8 mouse cellular contexts compared by ENCODE assay signal in the genomic region with DNA sequence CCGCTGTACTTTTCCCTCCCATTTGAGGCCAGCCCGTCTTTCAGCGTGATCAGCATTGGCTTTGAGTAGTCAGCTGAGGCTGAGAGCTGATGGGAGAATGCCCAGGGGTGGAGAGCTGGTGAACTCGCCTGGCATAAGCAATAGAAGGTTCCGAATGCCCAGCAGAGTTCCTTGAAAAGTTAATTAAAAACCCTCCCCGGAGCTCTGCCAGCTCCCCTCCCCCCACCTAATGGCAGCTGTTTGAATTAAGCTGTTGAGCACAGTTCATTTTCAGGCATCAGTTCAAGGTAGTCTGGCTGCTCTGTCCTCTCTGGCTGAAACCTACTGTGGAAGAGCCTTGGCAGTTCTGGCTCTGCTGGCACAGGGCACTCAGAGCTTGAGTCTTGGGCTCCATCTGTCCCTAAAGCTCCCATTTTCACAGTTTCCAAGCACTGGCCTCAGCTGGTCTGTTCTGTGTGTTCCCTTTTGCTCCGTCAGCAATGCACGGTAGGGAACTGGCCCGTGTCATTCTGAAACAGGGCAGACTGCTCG. TPM values are rescaled to one million over a fixed set of nuclear protein-coding genes. Genes with fewer than 3 reads are reported as not detected.
DNase-seq lines count a peak whose midpoint lies in the region; ATAC-seq and TF ChIP-seq lines count a peak whose summit lies in the region.

No protein-coding gene starts in this region.

- no peak for TF ChIP-seq CTCF in brain, embryonic 14.5 days (IDR thresholded peaks at IDR 0.05; ENCODE audit: borderline replicate concordance, extremely low read depth, insufficient read depth, insufficient read length)
- TF ChIP-seq CTCF in olfactory bulb, adult 2 months (IDR thresholded peaks at IDR 0.05; ENCODE audit: insufficient read depth, low read depth, low read length) = no peak

- H3K27me3 ChIP-seq in forebrain, embryonic 13.5 days = no peaks in the 10 kb centered on the region
- H3K27me3 ChIP-seq in forebrain, embryonic 12.5 days = no peaks in the 10 kb centered on the region

- peak; percentile 91 for DNase-seq in brain, embryonic 14.5 days (ENCODE audit: low read depth)
- peak; percentile 69 to 75 for DNase-seq in frontal cortex, adult 2 months (ENCODE audit: extremely low spot score in 1 of 2, low spot score in 1 of 2)
- DNase-seq in layer of hippocampus, adult 18-20 months (ENCODE audit: low spot score in 2 of 2) = peak; percentile 51 to 82
- no peak for DNase-seq in ovary, postnatal 14 days (ENCODE audit: low spot score)
- no peak for DNase-seq in heart, adult 8-10 months (ENCODE audit: low spot score)

- H3K4me2 ChIP-seq in forebrain, embryonic 13.5 days = no peak overlapping the region
- no peak overlapping the region for H3K4me2 ChIP-seq in forebrain, embryonic 12.5 days

- peaks cover 49% of the 10 kb centered on the region for H3K4me1 ChIP-seq in forebrain, embryonic 13.5 days
- H3K4me1 ChIP-seq in forebrain, embryonic 12.5 days = peaks cover 29% of the 10 kb centered on the region
- H3K4me1 ChIP-seq in olfactory bulb, adult 2 months (ENCODE audit: control insufficient read depth, insufficient read depth, low read length) = peaks cover 15% of the 10 kb centered on the region

- peak overlapping the region; percentile 59 for H3K27ac ChIP-seq in forebrain, embryonic 13.5 days
- no peak overlapping the region for H3K27ac ChIP-seq in forebrain, embryonic 12.5 days
- H3K27ac ChIP-seq in olfactory bulb, adult 2 months (ENCODE audit: insufficient read depth, low read depth, low read length) = peak overlapping the region; percentile 69

- H3K9me3 ChIP-seq in forebrain, embryonic 13.5 days (replicated peaks) = no peaks in the 10 kb centered on the region
- H3K9me3 ChIP-seq in forebrain, embryonic 12.5 days = no peaks in the 10 kb centered on the region

- H3K36me3 ChIP-seq in forebrain, embryonic 13.5 days (ENCODE audit: poor library complexity, severe bottlenecking) = peaks cover 84% of the 10 kb centered on the region
- H3K36me3 ChIP-seq in forebrain, embryonic 12.5 days (replicated peaks) = peaks cover 85% of the 10 kb centered on the region

- peak; percentile 54 for ATAC-seq in forebrain, embryonic 13.5 days
- ATAC-seq in forebrain, embryonic 12.5 days (ENCODE audit: low FRiP score) = no peak

- WGBS in forebrain, embryonic 13.5 days = 63% methylated on average over 10 of the region's 10 CpGs
- WGBS in forebrain, embryonic 12.5 days = 69% methylated on average over 10 of the region's 10 CpGs
- WGBS in olfactory bulb, adult 2 months = 27% methylated on average over 10 of the region's 10 CpGs

- no peak overlapping the region for H3K4me3 ChIP-seq in forebrain, embryonic 13.5 days
- H3K4me3 ChIP-seq in forebrain, embryonic 12.5 days (replicated peaks) = no peak overlapping the region
- no peak overlapping the region for H3K4me3 ChIP-seq in olfactory bulb, adult 2 months (ENCODE audit: insufficient read depth, low read depth, low read length)

- TF ChIP-seq POLR2A in brain, embryonic 14.5 days (IDR thresholded peaks at IDR 0.05; ENCODE audit: borderline replicate concordance, extremely low read depth, insufficient read depth, insufficient read length, poor library complexity, severe bottlenecking) = no peak
- TF ChIP-seq POLR2A in olfactory bulb, adult 2 months (IDR thresholded peaks at IDR 0.05; ENCODE audit: insufficient read depth, low read depth, low read length) = no peak

- no peak overlapping the region for H3K9ac ChIP-seq in forebrain, embryonic 13.5 days
- H3K9ac ChIP-seq in forebrain, embryonic 12.5 days = no peak overlapping the region

RNA-seq across cellular contexts. Expression of a gene that starts 5.7 kb away (rescaled TPM):
- polyA plus RNA-seq in forebrain, embryonic 13.5 days (2015; fragmentation: Nextera tagmentation; extraction: Ambion mirVana) = 148 and 172 TPM in 2 replicates
- 187 and 195 TPM in 2 replicates for polyA plus RNA-seq in forebrain, embryonic 12.5 days (2016; fragmentation: Nextera tagmentation; extraction: Ambion mirVana)
- polyA plus RNA-seq in brain, embryonic 14.5 days (2012; rRNA removed) = 136 and 139 TPM in 2 replicates
- 200 and 219 TPM in 2 replicates for polyA plus RNA-seq in frontal cortex, adult 2 months (2012; rRNA removed)
- 100 to 1,000 TPM; 187 to 200 TPM for total RNA-seq in layer of hippocampus, adult 18-20 months (2021)
- polyA plus RNA-seq in olfactory bulb, adult 2 months (2012; ENCODE audit: insufficient read depth, insufficient read length, low replicate concordance, missing spikeins) = not detected in 2 replicates
- total RNA-seq in heart, adult 8-10 months (2022) = 10 to 100 TPM; 19.6 to 26.2 (median 23.4) TPM

RNA-seq across cellular contexts. Expression of a gene that starts 15.5 kb away (rescaled TPM):
- 408 and 447 TPM in 2 replicates for polyA plus RNA-seq in forebrain, embryonic 13.5 days (2015; fragmentation: Nextera tagmentation; extraction: Ambion mirVana)
- 336 and 355 TPM in 2 replicates for polyA plus RNA-seq in forebrain, embryonic 12.5 days (2016; fragmentation: Nextera tagmentation; extraction: Ambion mirVana)
- 108 and 164 TPM in 2 replicates for polyA plus RNA-seq in brain, embryonic 14.5 days (2012; rRNA removed)
- 53.8 and 63.9 TPM in 2 replicates for polyA plus RNA-seq in frontal cortex, adult 2 months (2012; rRNA removed)
- 10 to 100 TPM; 81.9 to 84.8 TPM for total RNA-seq in layer of hippocampus, adult 18-20 months (2021)
- polyA plus RNA-seq in olfactory bulb, adult 2 months (2012; ENCODE audit: insufficient read depth, insufficient read length, low replicate concordance, missing spikeins) = not detected in 2 replicates
- 100 to 1,000 TPM; 163 to 218 (median 190) TPM for total RNA-seq in heart, adult 8-10 months (2022)

RNA-seq across cellular contexts. Expression of a gene that starts 15.6 kb away (rescaled TPM):
- 98.8 and 104 TPM in 2 replicates for polyA plus RNA-seq in forebrain, embryonic 13.5 days (2015; fragmentation: Nextera tagmentation; extraction: Ambion mirVana)
- 130 and 134 TPM in 2 replicates for polyA plus RNA-seq in forebrain, embryonic 12.5 days (2016; fragmentation: Nextera tagmentation; extraction: Ambion mirVana)
- 26.6 and 34.3 TPM in 2 replicates for polyA plus RNA-seq in brain, embryonic 14.5 days (2012; rRNA removed)
- polyA plus RNA-seq in frontal cortex, adult 2 months (2012; rRNA removed) = 11.2 and 13.9 TPM in 2 replicates
- total RNA-seq in layer of hippocampus, adult 18-20 months (2021) = 10 to 100 TPM in 1 of 2 experiments, 1 to 10 TPM in 1; 9.5 to 10.7 TPM
- not detected in 2 replicates for polyA plus RNA-seq in olfactory bulb, adult 2 months (2012; ENCODE audit: insufficient read depth, insufficient read length, low replicate concordance, missing spikeins)
- total RNA-seq in heart, adult 8-10 months (2022) = 1 to 10 TPM; 3.5 to 5.3 (median 4.9) TPM

RNA-seq across cellular contexts. Expression of a gene that starts 52.2 kb away (rescaled TPM):
- 0.22 and 0.31 TPM in 2 replicates for polyA plus RNA-seq in forebrain, embryonic 13.5 days (2015; fragmentation: Nextera tagmentation; extraction: Ambion mirVana)
- 0.72 and 0.87 TPM in 2 replicates for polyA plus RNA-seq in forebrain, embryonic 12.5 days (2016; fragmentation: Nextera tagmentation; extraction: Ambion mirVana)
- polyA plus RNA-seq in brain, embryonic 14.5 days (2012; rRNA removed) = 1.4 and 2.4 TPM in 2 replicates
- polyA plus RNA-seq in frontal cortex, adult 2 months (2012; rRNA removed) = 13.4 and 14.4 TPM in 2 replicates
- 10 to 100 TPM; 31.9 to 33.9 TPM for total RNA-seq in layer of hippocampus, adult 18-20 months (2021)
- not detected in 2 replicates for polyA plus RNA-seq in olfactory bulb, adult 2 months (2012; ENCODE audit: insufficient read depth, insufficient read length, low replicate concordance, missing spikeins)
- 1 to 10 TPM; 4.1 to 8.0 (median 7.2) TPM for total RNA-seq in heart, adult 8-10 months (2022)

Comparison
In these comparisons a context has a peak if more than half of its experiments do, and no peak if none do; other contexts are left out.
1. DNase-seq: peak in brain, embryonic 14.5 days (single experiment), frontal cortex, adult 2 months (2 of 2) and layer of hippocampus, adult 18-20 months (2 of 2); none in ovary, postnatal 14 days (single experiment) and heart, adult 8-10 months (single experiment).
2. RNA of a gene that starts 5.7 kb away (polyA plus RNA-seq): 200 to 219 TPM in frontal cortex, adult 2 months, 187 to 195 TPM in forebrain, embryonic 12.5 days, 148 to 172 TPM in forebrain, embryonic 13.5 days and 136 to 139 TPM in brain, embryonic 14.5 days; not detected in olfactory bulb, adult 2 months; every median in the first group is over 100 times any median in the second.
3. RNA of a gene that starts 15.6 kb away (polyA plus RNA-seq): 130 to 134 TPM in forebrain, embryonic 12.5 days, 98.8 to 104 TPM in forebrain, embryonic 13.5 days, 26.6 to 34.3 TPM in brain, embryonic 14.5 days and 11.2 to 13.9 TPM in frontal cortex, adult 2 months; not detected in olfactory bulb, adult 2 months; every median in the first group is over 10 times any median in the second.